Mouse (Mus musculus) liver, postnatal 0 days (tissue): ENCODE measurements at regions not wholly inside any gene's neighbourhood (a gene's known extent, or its start where the extent isn't known, plus 50 kb on each side); places are given as distances from the start of the nearest gene placed in this dataset.

Experiments
- ATAC-seq: fragments of 200-750 bp; cut with Nextera tagmentation; 2 replicates; pipeline ENCODE4 v1.8.0; 2017; ENCODE audit warnings: mild to moderate bottlenecking, moderate library complexity
- DNase-seq: peaks from one replicate; pipeline ENCODE4 v3.0.0-alpha.2; 2016
- H3K27ac ChIP-seq: fragments of 300-500 bp; sonication (generic); 2 replicates; pipeline ENCODE4 v1.5.1; 2014; ENCODE audit warnings: antibody characterized with exemption, moderate library complexity, mild to moderate bottlenecking, low read depth
- H3K27me3 ChIP-seq: fragments of 300-500 bp; sonication (generic); 2 replicates; pipeline ENCODE4 v1.6.1; 2014; ENCODE audit warnings: low read length, control low read depth, mixed read lengths; ENCODE audit not compliant: insufficient read depth
- H3K36me3 ChIP-seq: fragments of 300-500 bp; sonication (generic); replicated peaks from 2 replicates; pipeline ENCODE4 v1.6.1; 2014; ENCODE audit warnings: mild to moderate bottlenecking, control low read depth, low read length, moderate library complexity, mixed read lengths; ENCODE audit not compliant: insufficient read depth
- H3K4me1 ChIP-seq: fragments of 300-500 bp; sonication (generic); 2 replicates; pipeline ENCODE4 v1.6.1; 2014; ENCODE audit warnings: antibody characterized with exemption, mild to moderate bottlenecking, control low read depth; ENCODE audit not compliant: insufficient read depth
- H3K4me2 ChIP-seq: fragments of 300-500 bp; sonication (generic); 2 replicates; pipeline ENCODE4 v1.6.1; 2014; ENCODE audit warnings: low read depth, mild to moderate bottlenecking, low read length, moderate library complexity, mixed read lengths
- H3K4me3 ChIP-seq: fragments of 300-500 bp; sonication (generic); 2 replicates; pipeline ENCODE4 v1.5.1; 2014; ENCODE audit warnings: low read depth, low read length
- H3K9ac ChIP-seq: fragments of 300-500 bp; sonication (generic); replicated peaks from 2 replicates; pipeline ENCODE4 v1.6.1; 2014; ENCODE audit warnings: mild to moderate bottlenecking, moderate library complexity
- H3K9me3 ChIP-seq: fragments of 300-500 bp; sonication (generic); 2 replicates; pipeline ENCODE4 v1.6.1; 2016; ENCODE audit warnings: mild to moderate bottlenecking, control low read depth, low read length, mixed read lengths
- CTCF ChIP-seq: sonication (generic); IDR thresholded peaks from 2 replicates; pipeline ENCODE4 v1.5.1; 2016; ENCODE audit warnings: antibody characterized with exemption, low read depth
- EP300 ChIP-seq: IDR thresholded peaks from 2 replicates; pipeline ENCODE4 v1.6.1; 2016; ENCODE audit warnings: antibody characterized with exemption, low read depth, mild to moderate bottlenecking
- WGBS: fragments of 180-500 bp; shearing (Covaris S2); extraction: QIAGEN DNeasy Blood & Tissue Kit; methylation state at CpG from one replicate; pipeline ENCODE4 v1.1.7; 2014; ENCODE audit not compliant: insufficient replicate concordance; 5-methylcytosine and 5-hydroxymethylcytosine counted together

DNA sequence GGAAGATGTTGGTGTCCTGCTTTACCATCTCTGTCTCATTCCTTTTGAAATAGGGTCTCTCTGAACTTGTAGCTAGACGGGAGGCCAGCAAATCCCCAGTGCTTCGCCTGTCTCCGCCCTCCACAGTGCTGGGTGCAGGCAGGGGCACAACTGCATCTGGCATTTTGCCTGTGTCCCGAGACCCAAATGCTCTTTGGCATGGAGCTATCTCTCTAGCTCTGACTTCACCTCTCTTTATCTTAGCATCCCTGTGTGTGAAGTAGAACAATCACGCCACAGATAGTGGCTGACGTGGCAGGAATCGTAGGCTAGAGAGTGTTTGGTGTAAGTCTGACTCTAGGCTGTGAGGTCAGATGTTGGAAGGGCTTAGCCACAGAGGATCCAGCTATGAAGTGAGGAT is 53.2 kb upstream of the Neurl1b start:
- no peaks in the 10 kb centered on the region for H3K27me3 ChIP-seq
- H3K4me1 ChIP-seq, result no peaks in the 10 kb centered on the region
- H3K36me3 ChIP-seq, result no peaks in the 10 kb centered on the region
- no peak for TF ChIP-seq EP300
- TF ChIP-seq CTCF, result no peak
- H3K27ac ChIP-seq, result no peak overlapping the region
- no peak overlapping the region for H3K9ac ChIP-seq
- ATAC-seq, result no peak
- peak overlapping the region; percentile 18; the same call in 1 of the 2 replicates for H3K4me2 ChIP-seq
- H3K9me3 ChIP-seq, result no peaks in the 10 kb centered on the region
- H3K4me3 ChIP-seq, result no peak overlapping the region
- 44% methylated on average over 7 of the region's 7 CpGs for WGBS
- DNase-seq, result no peak

DNA sequence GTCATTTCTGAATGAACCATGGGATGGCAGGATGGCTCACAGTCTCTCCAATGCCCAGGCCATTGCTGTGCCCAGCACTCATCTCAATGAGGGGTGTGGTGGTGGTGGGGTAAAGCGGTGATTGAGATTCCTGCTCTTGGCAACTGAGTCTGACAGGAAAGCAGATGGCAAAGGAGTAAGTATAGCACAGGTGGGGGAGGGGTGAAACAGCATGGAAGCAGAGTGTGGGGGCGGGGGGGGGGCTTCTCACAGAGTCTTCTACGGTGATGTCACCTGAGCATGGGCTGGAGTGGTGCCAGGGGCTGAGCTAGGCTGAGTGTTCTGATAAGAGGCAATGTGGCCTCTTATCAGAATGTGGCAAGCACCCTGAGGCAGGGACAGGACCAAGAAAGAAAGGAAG is 52.6 kb upstream of the Neurl1b start:
- Histone ChIP-seq H3K27me3 (no peaks in the 10 kb centered on the region), H3K36me3 (no peaks in the 10 kb centered on the region), H3K9me3 (no peaks in the 10 kb centered on the region), H3K9ac (no peak overlapping the region), H3K27ac (no peak overlapping the region), H3K4me3 (no peak overlapping the region), H3K4me2 (peak overlapping the region; percentile 18; the same call in 1 of the 2 replicates), H3K4me1 (no peaks in the 10 kb centered on the region)
- ATAC-seq (peak; percentile 50), DNase-seq (peak; percentile 42)
- 42% methylated on average over 3 of the region's 3 CpGs for WGBS
- TF ChIP-seq CTCF, result no peak
- TF ChIP-seq EP300, result no peak

DNA sequence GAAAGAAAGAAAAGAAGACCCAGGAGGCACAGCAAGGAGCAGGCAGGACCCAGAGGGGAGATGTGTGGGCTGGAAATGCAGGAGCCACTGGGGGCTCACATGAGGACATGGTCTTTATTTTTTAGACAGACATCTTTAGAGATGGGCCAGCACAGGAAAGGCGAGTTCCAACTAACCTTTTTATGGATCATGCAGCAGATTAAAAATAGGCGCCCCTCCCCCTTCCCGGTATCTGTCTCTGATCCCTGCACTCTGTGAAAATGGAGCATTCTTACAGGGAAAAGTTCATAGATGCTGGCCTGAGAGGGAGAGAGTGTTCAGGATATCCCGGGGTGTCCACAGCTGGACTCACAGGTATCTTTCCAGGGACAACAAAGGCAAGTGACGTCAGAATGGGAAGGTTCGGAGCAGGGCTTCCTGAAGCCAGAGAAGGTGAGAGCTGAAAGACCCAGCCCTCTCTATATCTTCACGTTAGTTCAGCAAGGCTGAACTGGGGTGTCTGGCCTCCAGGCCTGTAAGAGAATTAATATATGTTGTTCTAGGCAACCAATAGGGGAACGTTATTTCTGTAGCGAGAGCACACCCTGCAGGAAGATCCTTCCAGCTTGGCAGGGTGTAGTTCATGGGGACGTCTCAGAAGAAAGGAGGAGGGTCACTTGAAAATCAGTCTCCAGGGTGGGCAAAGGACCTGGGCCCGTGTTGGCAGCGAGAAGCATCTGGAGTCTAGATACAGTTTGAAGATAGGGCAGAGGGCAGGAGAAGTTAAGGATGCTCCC is 51.9 kb upstream of the Neurl1b start:
- ATAC-seq (no peak), DNase-seq (no peak)
- no peak overlapping the region for H3K4me3 ChIP-seq
- H3K4me1 ChIP-seq, result no peaks in the 10 kb centered on the region
- no peak overlapping the region for H3K9ac ChIP-seq
- WGBS, result 58% methylated on average over 12 of the region's 12 CpGs
- no peaks in the 10 kb centered on the region for H3K36me3 ChIP-seq
- no peaks in the 10 kb centered on the region for H3K9me3 ChIP-seq
- H3K4me2 ChIP-seq, result no peak overlapping the region
- H3K27me3 ChIP-seq, result no peaks in the 10 kb centered on the region
- no peak overlapping the region for H3K27ac ChIP-seq
- TF ChIP-seq EP300 (no peak), CTCF (peak; percentile 22)

DNA sequence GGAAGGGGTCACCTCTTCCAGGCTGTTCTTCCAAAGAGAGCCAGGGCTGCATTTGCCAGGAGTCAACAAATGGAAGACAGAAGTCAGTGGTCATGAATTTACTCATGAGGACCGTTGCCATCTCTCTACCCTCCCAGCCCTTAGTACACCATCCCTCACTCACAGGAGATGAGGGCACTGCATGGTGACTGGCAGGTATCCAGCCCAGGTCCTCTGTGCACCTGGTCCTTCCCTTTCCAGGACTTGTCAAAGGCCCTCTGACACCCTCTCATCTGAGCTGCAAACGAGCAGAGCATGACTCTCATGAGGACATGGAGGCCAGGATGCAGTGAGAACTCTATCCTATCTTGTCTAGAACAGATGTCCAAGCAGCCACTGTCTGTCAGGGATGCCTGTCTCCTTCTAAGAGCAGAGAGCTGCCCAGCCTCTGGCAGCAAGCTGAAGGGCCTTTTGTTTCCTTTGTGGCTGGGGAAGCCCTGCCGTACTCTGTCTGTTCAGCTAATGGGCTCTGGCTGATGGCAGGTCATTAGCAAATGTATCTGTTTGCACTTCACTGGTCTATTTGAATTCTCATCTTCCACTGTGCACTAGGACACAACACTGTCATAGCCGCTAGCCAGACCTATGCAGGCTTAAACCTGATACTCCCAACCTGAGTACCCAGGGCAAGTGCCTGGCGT is 50.6 kb upstream of the Neurl1b start:
- DNase-seq (no peak), ATAC-seq (no peak)
- H3K4me2 ChIP-seq, result no peak overlapping the region
- no peak overlapping the region for H3K9ac ChIP-seq
- H3K36me3 ChIP-seq, result no peaks in the 10 kb centered on the region
- H3K4me3 ChIP-seq, result no peak overlapping the region
- H3K27ac ChIP-seq, result no peak overlapping the region
- TF ChIP-seq EP300 (no peak), CTCF (no peak)
- 75% methylated on average over 5 of the region's 5 CpGs for WGBS
- no peaks in the 10 kb centered on the region for H3K27me3 ChIP-seq
- no peaks in the 10 kb centered on the region for H3K9me3 ChIP-seq
- H3K4me1 ChIP-seq, result no peaks in the 10 kb centered on the region
